Mouse (Mus musculus) liver, postnatal 0 days (tissue): Measurements from ENCODE around the gene Gm20388.

Source experiments
- CTCF ChIP-seq: sonication (generic); IDR thresholded peaks from 2 replicates; pipeline ENCODE4 v1.5.1; 2016; ENCODE audit warnings: antibody characterized with exemption, low read depth
- EP300 ChIP-seq: IDR thresholded peaks from 2 replicates; pipeline ENCODE4 v1.6.1; 2016; ENCODE audit warnings: antibody characterized with exemption, low read depth, mild to moderate bottlenecking

DNA sequence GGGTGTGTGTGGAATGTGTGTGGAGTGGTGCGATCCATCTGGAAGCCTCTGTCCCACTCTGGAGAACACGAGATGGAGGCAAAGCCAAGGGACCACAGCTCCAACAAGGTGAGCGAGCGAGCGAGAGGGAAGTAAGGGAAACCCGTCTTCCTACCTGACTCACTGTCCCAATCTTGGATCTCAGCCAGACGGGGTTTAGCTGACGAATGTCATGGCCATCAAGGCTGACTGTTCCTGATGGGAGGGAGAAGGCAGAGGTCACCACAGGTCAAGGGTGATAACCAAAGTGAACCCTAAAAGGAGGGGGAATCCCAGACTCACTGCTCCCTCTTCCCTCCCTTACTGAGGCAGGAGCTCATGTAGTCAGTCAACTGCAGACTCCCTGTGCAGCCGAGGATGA is 4049.4 kb downstream of the Gm20388 start:
- TF ChIP-seq CTCF (no peak), EP300 (no peak)
